In genomic region chr9:47900734-47901133, GRCm38 (mm10) we compare ENCODE assay signal across 20 mouse cellular contexts.
A peak's percentile ranks its signal among the peaks of the same experiment; 100 is the strongest.
DNase-seq lines count a peak whose midpoint lies in the region; ATAC-seq and TF ChIP-seq lines count a peak whose summit lies in the region.
"Had no signal": no experiment of that assay in that cellular context is flagged by ENCODE, and none has a peak within 500 bp of the region (broad histone marks: within the 10 kb centered on the region; RNA-seq: fewer than 3 reads in every experiment).

No protein-coding gene starts in this region.

- WGBS in forebrain, embryonic 10.5 days = 46% methylated on average over 10 of the region's 10 CpGs
- WGBS in forebrain, postnatal 0 days = 25% methylated on average over 10 of the region's 10 CpGs
- 14% methylated on average over 10 of the region's 10 CpGs for WGBS in forebrain, embryonic 15.5 days
- 37% methylated on average over 10 of the region's 10 CpGs for WGBS in midbrain, embryonic 11.5 days
- WGBS in neural tube, embryonic 15.5 days = 36% methylated on average over 10 of the region's 10 CpGs

- H3K4me1 ChIP-seq in forebrain, embryonic 10.5 days = peaks cover 59% of the 10 kb centered on the region
- H3K4me1 ChIP-seq in forebrain, postnatal 0 days (ENCODE audit: insufficient read depth) = peaks cover 18% of the 10 kb centered on the region; the same call in 1 of the 2 replicates
- peaks cover 28% of the 10 kb centered on the region for H3K4me1 ChIP-seq in forebrain, embryonic 15.5 days
- peaks cover 21% of the 10 kb centered on the region for H3K4me1 ChIP-seq in midbrain, embryonic 11.5 days (ENCODE audit: control insufficient read depth, insufficient read depth, low read length)
- peaks cover 15% of the 10 kb centered on the region for H3K4me1 ChIP-seq in neural tube, embryonic 15.5 days
- H3K4me1 ChIP-seq: embryonic facial prominence, embryonic 15.5 days; heart, embryonic 10.5 days had no signal

- no peaks in the 10 kb centered on the region for H3K9me3 ChIP-seq in forebrain, embryonic 10.5 days
- H3K9me3 ChIP-seq in forebrain, postnatal 0 days (ENCODE audit: low read length) = no peaks in the 10 kb centered on the region
- H3K9me3 ChIP-seq in forebrain, embryonic 15.5 days = no peaks in the 10 kb centered on the region
- no peaks in the 10 kb centered on the region for H3K9me3 ChIP-seq in midbrain, embryonic 11.5 days (ENCODE audit: control insufficient read depth, low read length)
- no peaks in the 10 kb centered on the region for H3K9me3 ChIP-seq in neural tube, embryonic 15.5 days (replicated peaks)
- H3K9me3 ChIP-seq: embryonic facial prominence, embryonic 15.5 days; heart, embryonic 10.5 days had no signal

- ATAC-seq in forebrain, postnatal 0 days = no peak
- peak; percentile 78 for ATAC-seq in forebrain, embryonic 15.5 days (replicated peaks)
- peak; percentile 69 for ATAC-seq in midbrain, embryonic 11.5 days (ENCODE audit: low FRiP score)
- ATAC-seq in neural tube, embryonic 15.5 days (ENCODE audit: low FRiP score) = 0 out of 2 replicates have a peak, but pooled peaks have one; percentile 57
- no peak for ATAC-seq in frontal cortex, adult (ENCODE audit: low TSS enrichment)
- ATAC-seq: activated CD4-positive, CD25-positive, alpha-beta regulatory T cell, adult 4 months had no signal

- peaks cover 98% of the 10 kb centered on the region for H3K27me3 ChIP-seq in forebrain, embryonic 10.5 days (ENCODE audit: poor library complexity, severe bottlenecking)
- peaks cover 11% of the 10 kb centered on the region; the same call in 1 of the 2 replicates for H3K27me3 ChIP-seq in forebrain, postnatal 0 days (ENCODE audit: insufficient read depth, low read length)
- peaks cover 45% of the 10 kb centered on the region for H3K27me3 ChIP-seq in forebrain, embryonic 15.5 days
- H3K27me3 ChIP-seq in midbrain, embryonic 11.5 days (ENCODE audit: control insufficient read depth, insufficient read depth, low read length) = peaks cover 11% of the 10 kb centered on the region
- H3K27me3 ChIP-seq in neural tube, embryonic 15.5 days (replicated peaks) = peaks cover 20% of the 10 kb centered on the region
- H3K27me3 ChIP-seq: embryonic facial prominence, embryonic 15.5 days had no signal

- no peaks in the 10 kb centered on the region for H3K36me3 ChIP-seq in forebrain, embryonic 10.5 days (replicated peaks)
- H3K36me3 ChIP-seq in forebrain, postnatal 0 days (ENCODE audit: insufficient read depth) = no peaks in the 10 kb centered on the region
- no peaks in the 10 kb centered on the region for H3K36me3 ChIP-seq in forebrain, embryonic 15.5 days
- no peaks in the 10 kb centered on the region for H3K36me3 ChIP-seq in midbrain, embryonic 11.5 days (ENCODE audit: control insufficient read depth, insufficient read depth, low read length)
- H3K36me3 ChIP-seq in neural tube, embryonic 15.5 days = no peaks in the 10 kb centered on the region
- H3K36me3 ChIP-seq: embryonic facial prominence, embryonic 15.5 days; heart, embryonic 10.5 days had no signal

- DNase-seq in forebrain, embryonic 10.5 days (ENCODE audit: extremely low spot score, low spot score) = peak; percentile 42
- no peak for DNase-seq in forebrain, postnatal 0 days
- DNase-seq in midbrain, embryonic 11.5 days (ENCODE audit: low spot score, missing footprints) = no peak
- DNase-seq in lung, postnatal 10 days = no peak
- DNase-seq in cerebellum, adult 9-10 months = no peak
- DNase-seq: adrenal gland, postnatal 36 days; cerebellum, postnatal 36 days; gastrocnemius, postnatal 36 days; heart, postnatal 14 days; kidney, adult 11 months; kidney, postnatal 25 days; lung, postnatal 36 days; thymus, postnatal 14 days had no signal

- TF ChIP-seq CTCF in forebrain, postnatal 0 days (IDR thresholded peaks at IDR 0.05; ENCODE audit: low read depth) = no peak

- H3K9ac ChIP-seq in forebrain, postnatal 0 days = no peak overlapping the region
- H3K9ac ChIP-seq in forebrain, embryonic 15.5 days (replicated peaks) = 0 out of 2 replicates have a peak overlapping the region, but pooled peaks have one; percentile 20
- H3K9ac ChIP-seq in midbrain, embryonic 11.5 days (ENCODE audit: low read length) = no peak overlapping the region
- no peak overlapping the region for H3K9ac ChIP-seq in neural tube, embryonic 15.5 days (replicated peaks)
- H3K9ac ChIP-seq: embryonic facial prominence, embryonic 15.5 days had no signal

- H3K4me2 ChIP-seq in forebrain, postnatal 0 days (ENCODE audit: low read depth) = no peak overlapping the region
- H3K4me2 ChIP-seq in forebrain, embryonic 15.5 days (replicated peaks) = no peak overlapping the region
- no peak overlapping the region for H3K4me2 ChIP-seq in midbrain, embryonic 11.5 days
- H3K4me2 ChIP-seq in neural tube, embryonic 15.5 days = no peak overlapping the region
- H3K4me2 ChIP-seq: embryonic facial prominence, embryonic 15.5 days had no signal

- H3K4me3 ChIP-seq in forebrain, embryonic 10.5 days = no peak overlapping the region
- H3K4me3 ChIP-seq in forebrain, postnatal 0 days (ENCODE audit: low read depth, low read length) = no peak overlapping the region
- H3K4me3 ChIP-seq in forebrain, embryonic 15.5 days = no peak overlapping the region
- H3K4me3 ChIP-seq in midbrain, embryonic 11.5 days (ENCODE audit: low read depth, low read length) = no peak overlapping the region
- H3K4me3 ChIP-seq in neural tube, embryonic 15.5 days (replicated peaks) = no peak overlapping the region
- H3K4me3 ChIP-seq: embryonic facial prominence, embryonic 15.5 days; heart, embryonic 10.5 days; myocyte had no signal

- peak overlapping the region; percentile 36 for H3K27ac ChIP-seq in forebrain, embryonic 10.5 days
- no peak overlapping the region for H3K27ac ChIP-seq in forebrain, postnatal 0 days (ENCODE audit: low read depth, low read length)
- H3K27ac ChIP-seq in forebrain, embryonic 15.5 days (replicated peaks) = no peak overlapping the region
- no peak overlapping the region for H3K27ac ChIP-seq in midbrain, embryonic 11.5 days (ENCODE audit: low read depth, low read length)
- H3K27ac ChIP-seq in neural tube, embryonic 15.5 days (replicated peaks) = no peak overlapping the region
- H3K27ac ChIP-seq: embryonic facial prominence, embryonic 15.5 days; heart, embryonic 10.5 days had no signal

Comparison
In these comparisons a context has a peak if more than half of its experiments do, and no peak if none do; other contexts are left out.
1. ATAC-seq: peak in forebrain, embryonic 15.5 days (single experiment), midbrain, embryonic 11.5 days (single experiment) and neural tube, embryonic 15.5 days (single experiment); none in forebrain, postnatal 0 days (single experiment) and frontal cortex, adult (single experiment).